Mouse (Mus musculus) neural tube, embryonic 14.5 days (tissue): ENCODE results near the gene Spag5. TPM values are rescaled to one million over a fixed set of nuclear protein-coding genes. Genes with fewer than 3 reads are reported as not detected.

Source experiments
- ATAC-seq: fragments of 200-750 bp; cut with Nextera tagmentation; 2 replicates; pipeline ENCODE4 v1.8.0; 2017; ENCODE audit warnings: low read depth, mild to moderate bottlenecking, moderate TSS enrichment, moderate library complexity
- H3K27ac ChIP-seq: fragments of 300-500 bp; sonication (generic); 2 replicates; pipeline ENCODE4 v1.5.1; 2014; ENCODE audit warnings: low read depth, mild to moderate bottlenecking, control low read depth, low read length, moderate library complexity, mixed read lengths
- H3K27me3 ChIP-seq: fragments of 300-500 bp; sonication (generic); 2 replicates; pipeline ENCODE4 v1.6.1; 2014; ENCODE audit warnings: low read length; ENCODE audit not compliant: control insufficient read depth, insufficient read depth
- H3K36me3 ChIP-seq: fragments of 300-500 bp; sonication (generic); 2 replicates; pipeline ENCODE4 v1.6.1; 2014; ENCODE audit warnings: low read length, mixed read lengths; ENCODE audit not compliant: control insufficient read depth, insufficient read depth
- H3K4me1 ChIP-seq: fragments of 300-500 bp; sonication (generic); 2 replicates; pipeline ENCODE4 v1.6.1; 2014; ENCODE audit warnings: low read length; ENCODE audit not compliant: control insufficient read depth, insufficient read depth
- H3K4me2 ChIP-seq: fragments of 300-500 bp; sonication (generic); 2 replicates; pipeline ENCODE4 v1.6.1; 2014; ENCODE audit warnings: mild to moderate bottlenecking, low read depth, low read length, control low read depth
- H3K4me3 ChIP-seq: fragments of 300-500 bp; sonication (generic); 2 replicates; pipeline ENCODE4 v1.5.1; 2014; ENCODE audit warnings: low read depth, low read length, control low read depth, mixed read lengths
- H3K9ac ChIP-seq: fragments of 300-500 bp; sonication (generic); replicated peaks from 2 replicates; pipeline ENCODE4 v1.6.1; 2014; ENCODE audit warnings: low read depth, mild to moderate bottlenecking, control low read depth, low read length, mixed read lengths
- H3K9me3 ChIP-seq: fragments of 300-500 bp; sonication (generic); 2 replicates; pipeline ENCODE4 v1.6.1; 2016; ENCODE audit warnings: low read length; ENCODE audit not compliant: control insufficient read depth
- WGBS: fragments of 180-500 bp; shearing (Covaris S2); extraction: QIAGEN DNeasy Blood & Tissue Kit; methylation state at CpG from one replicate; pipeline ENCODE4 v1.1.7; 2014; 5-methylcytosine and 5-hydroxymethylcytosine counted together
- polyA plus RNA-seq: library from polyadenylated mRNA; unstranded; fragments of >200 nt; fragmentation: Nextera tagmentation; extraction: Ambion mirVana; gene quantifications from 2 replicates; pipeline ENCODE4 v1.2.1, GENCODE M21; 2014

Spag5 gene
- polyA plus RNA-seq, 1 experiment from 2014 or later, result 3.4 TPM

GRCm38 (mm10) chr11:78371711-78372110 is 70.4 kb downstream of the Spag5 start:
- H3K4me2 ChIP-seq, result no peak overlapping the region
- H3K27me3 ChIP-seq, result no peaks in the 10 kb centered on the region
- H3K4me1 ChIP-seq, result no peaks in the 10 kb centered on the region
- H3K9ac ChIP-seq, result no peak overlapping the region
- no peak overlapping the region for H3K27ac ChIP-seq
- no peak for ATAC-seq
- no peak overlapping the region for H3K4me3 ChIP-seq
- WGBS, result 93% methylated on average over 11 of the region's 11 CpGs
- no peaks in the 10 kb centered on the region for H3K9me3 ChIP-seq
- no peaks in the 10 kb centered on the region for H3K36me3 ChIP-seq

Other genes with a start within 250 kb of the Spag5 start
- 30.4 and 33.6 TPM in 2 replicates for gene Eral1, start 221.1 kb upstream of the Spag5 start, polyA plus RNA-seq
- 29.3 and 35.6 TPM in 2 replicates for gene Fam222b, start 206.9 kb upstream of the Spag5 start, polyA plus RNA-seq
- gene Traf4, start 135.9 kb upstream of the Spag5 start, polyA plus RNA-seq, result 56.5 and 77.9 TPM in 2 replicates
- 3.9 and 6.1 TPM in 2 replicates for gene Nek8, start 124.9 kb upstream of the Spag5 start, polyA plus RNA-seq
- 14.6 and 16.7 TPM in 2 replicates for gene Tlcd1, start 124.8 kb upstream of the Spag5 start, polyA plus RNA-seq
- gene Rpl23a, start 117.9 kb upstream of the Spag5 start, polyA plus RNA-seq, result 906 and 951 TPM in 2 replicates
- 61.5 and 63.9 TPM in 2 replicates for gene Rab34, start 113.1 kb upstream of the Spag5 start, polyA plus RNA-seq
- 2.8 and 3.5 TPM in 2 replicates for gene Proca1, start 108.1 kb upstream of the Spag5 start, polyA plus RNA-seq
- gene Sdf2, start 55.8 kb upstream of the Spag5 start, polyA plus RNA-seq, result 98.1 and 107 TPM in 2 replicates
- gene Supt6, start 55.5 kb upstream of the Spag5 start, polyA plus RNA-seq, result 22.3 and 32.0 TPM in 2 replicates
- 63.2 and 73.7 TPM in 2 replicates for gene 2610507B11Rik, start 39.8 kb upstream of the Spag5 start, polyA plus RNA-seq
- gene BC030499, start 10.7 kb upstream of the Spag5 start, polyA plus RNA-seq, result 0.08 and 0.30 TPM in 2 replicates
- gene Aldoc, start 21.4 kb downstream of the Spag5 start, polyA plus RNA-seq, result 245 and 350 TPM in 2 replicates
- gene Pigs, start 26.9 kb downstream of the Spag5 start, polyA plus RNA-seq, result 71.4 and 80.0 TPM in 2 replicates
- 74.8 and 91.5 TPM in 2 replicates for gene Unc119, start 42.0 kb downstream of the Spag5 start, polyA plus RNA-seq
- not detected in 2 replicates for gene Foxn1, start 85.0 kb downstream of the Spag5 start, polyA plus RNA-seq
- gene Slc13a2, start 120.7 kb downstream of the Spag5 start, polyA plus RNA-seq, result not detected in 2 replicates
- gene Slc46a1, start 164.2 kb downstream of the Spag5 start, polyA plus RNA-seq, result 26.1 and 27.6 TPM in 2 replicates
- gene Sarm1, start 196.2 kb downstream of the Spag5 start, polyA plus RNA-seq, result 54.3 and 56.1 TPM in 2 replicates
- 91.3 and 227 TPM in 2 replicates for gene Vtn, start 197.6 kb downstream of the Spag5 start, polyA plus RNA-seq
- gene Sebox, start 201.9 kb downstream of the Spag5 start, polyA plus RNA-seq, result not detected in 2 replicates
- 104 and 108 TPM in 2 replicates for gene Tmem199, start 210.6 kb downstream of the Spag5 start, polyA plus RNA-seq
- 169 and 191 TPM in 2 replicates for gene Poldip2, start 210.7 kb downstream of the Spag5 start, polyA plus RNA-seq
- gene Tnfaip1, start 234.8 kb downstream of the Spag5 start, polyA plus RNA-seq, result 49.3 and 55.0 TPM in 2 replicates
- 122 and 124 TPM in 2 replicates for gene Ift20, start 234.8 kb downstream of the Spag5 start, polyA plus RNA-seq
- 38.0 and 43.0 TPM in 2 replicates for gene Tmem97, start 249.2 kb downstream of the Spag5 start, polyA plus RNA-seq